Mouse (Mus musculus): ENCODE measurements at regions not wholly inside any gene's neighbourhood (a gene's known extent, or its start where the extent isn't known, plus 50 kb on each side); places are given as distances from the start of the nearest gene placed in this dataset.

DNA sequence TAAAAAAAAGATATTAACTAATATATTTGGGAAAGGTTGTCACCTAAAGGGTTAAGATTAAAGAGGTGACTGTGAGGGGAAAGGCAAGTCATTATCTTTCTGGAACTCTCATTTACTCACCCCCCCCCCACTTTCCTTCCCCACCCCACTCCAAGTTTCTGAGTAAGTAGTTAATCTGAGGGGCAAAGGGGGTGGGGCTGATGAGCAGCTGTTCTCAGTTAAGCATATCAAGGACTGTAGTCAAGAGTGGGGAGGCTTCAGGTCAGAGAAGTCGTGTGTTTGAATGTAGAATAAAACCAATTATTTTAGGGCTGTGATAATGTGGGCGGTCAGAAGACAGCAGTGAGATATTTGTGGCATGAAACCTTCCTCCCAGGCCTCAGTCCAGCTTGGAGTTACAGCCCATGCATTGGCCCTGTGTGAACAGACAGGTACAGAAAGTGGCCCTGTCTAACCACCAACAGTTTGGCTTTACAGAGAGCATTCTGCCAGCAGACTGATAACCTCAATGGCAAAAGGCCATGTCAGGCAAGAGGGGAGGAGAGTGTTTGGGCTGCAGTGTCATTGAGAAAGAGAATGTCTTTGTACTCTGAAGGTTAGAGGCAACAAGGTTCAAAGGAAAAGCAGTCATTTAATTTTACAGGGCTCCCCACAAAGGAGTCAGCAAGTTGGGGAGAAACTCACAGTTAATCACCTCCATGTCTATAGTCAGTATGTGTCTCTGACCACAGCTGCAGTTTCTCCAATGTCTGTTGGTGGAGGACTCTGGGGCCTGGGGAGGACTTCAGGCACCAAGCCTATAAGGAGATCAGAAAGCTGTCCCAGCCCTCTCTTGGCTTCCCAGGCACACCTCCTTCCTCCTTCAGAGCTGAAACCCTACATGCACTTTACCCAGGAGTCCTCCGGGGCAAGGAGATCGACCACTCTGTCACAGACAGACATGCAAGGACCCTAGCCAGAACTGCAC is 888.0 kb downstream of the Zfp704 start:
- Histone ChIP-seq H3K4me3 (ENCODE audit: low read depth, low read length) (no peak overlapping the region), H3K9me3 (ENCODE audit: low read depth, low read length) (no peaks in the 10 kb centered on the region), H3K36me3 (ENCODE audit: insufficient read depth) (no peaks in the 10 kb centered on the region), H3K27me3 (ENCODE audit: insufficient read depth, low read length) (no peaks in the 10 kb centered on the region), H3K4me1 (ENCODE audit: insufficient read depth) (peaks cover 6% of the 10 kb centered on the region), H3K27ac (ENCODE audit: low read depth) (no peak overlapping the region), H3K4me2 (no peak overlapping the region), H3K9ac (no peak overlapping the region)
- no peak for DNase-seq
- 0 out of 2 replicates have a peak, but pooled peaks have one; percentile 6 for ATAC-seq (ENCODE audit: insufficient read depth)
- 26% methylated on average over 4 of the region's 4 CpGs for WGBS
- TF ChIP-seq CTCF (IDR thresholded peaks at IDR 0.05; ENCODE audit: low read depth), result no peak

- no peak for TF ChIP-seq CTCF (IDR thresholded peaks at IDR 0.05; ENCODE audit: low read depth)
- Histone ChIP-seq H3K4me3 (ENCODE audit: low read depth, low read length) (no peak overlapping the region), H3K36me3 (ENCODE audit: insufficient read depth) (no peaks in the 10 kb centered on the region), H3K9me3 (ENCODE audit: low read depth, low read length) (no peaks in the 10 kb centered on the region), H3K27ac (ENCODE audit: low read depth) (no peak overlapping the region), H3K27me3 (ENCODE audit: insufficient read depth, low read length) (no peaks in the 10 kb centered on the region), H3K4me2 (no peak overlapping the region), H3K9ac (no peak overlapping the region), H3K4me1 (ENCODE audit: insufficient read depth) (peaks cover 13% of the 10 kb centered on the region)
- ATAC-seq (ENCODE audit: insufficient read depth) (no peak), DNase-seq (no peak)
- 55% methylated on average over 7 of the region's 7 CpGs for WGBS
These were observed 889.2 kb downstream of the Zfp704 start for GRCm38 (mm10) chr3:8720586-8721100.

DNA sequence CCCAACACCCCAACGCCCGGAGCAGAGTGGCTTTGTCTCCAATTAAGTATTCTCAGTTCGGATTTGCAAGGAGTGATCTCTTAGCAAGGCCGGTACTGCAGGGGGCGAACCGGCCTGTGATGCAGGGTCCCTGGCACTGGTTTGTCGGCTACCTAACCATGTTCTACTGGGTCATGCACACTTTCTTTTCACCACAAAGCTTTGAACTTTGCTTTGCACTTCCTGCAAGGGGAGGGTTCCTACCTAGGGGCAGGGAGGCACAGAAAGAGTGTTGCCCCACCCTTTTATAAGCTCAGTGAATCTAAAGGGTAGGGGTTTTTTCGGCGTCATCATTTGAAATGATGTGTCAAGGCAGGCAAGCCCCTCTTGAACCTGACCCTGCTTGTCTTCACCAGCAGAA is 891.7 kb downstream of the Zfp704 start:
- peak overlapping the region; percentile 62; the same call in 1 of the 2 replicates for H3K4me2 ChIP-seq
- peak; percentile 20 for DNase-seq
- WGBS, result 12% methylated on average over 9 of the region's 9 CpGs
- no peak overlapping the region for H3K4me3 ChIP-seq (ENCODE audit: low read depth, low read length)
- H3K9ac ChIP-seq, result no peak overlapping the region
- no peak overlapping the region; the same call in 1 of the 2 replicates for H3K27ac ChIP-seq (ENCODE audit: low read depth)
- ATAC-seq (ENCODE audit: insufficient read depth), result no peak
- H3K4me1 ChIP-seq (ENCODE audit: insufficient read depth), result peaks cover 13% of the 10 kb centered on the region
- H3K36me3 ChIP-seq (ENCODE audit: insufficient read depth), result no peaks in the 10 kb centered on the region
- peak; percentile 17; the same call in 1 of the 2 replicates for TF ChIP-seq CTCF (IDR thresholded peaks at IDR 0.05; ENCODE audit: low read depth)
- H3K27me3 ChIP-seq (ENCODE audit: insufficient read depth, low read length), result no peaks in the 10 kb centered on the region
- H3K9me3 ChIP-seq (ENCODE audit: low read depth, low read length), result no peaks in the 10 kb centered on the region

GRCm38 (mm10) chr3:8717334-8717812 is 892.5 kb downstream of the Zfp704 start:
- peak; percentile 89 for ATAC-seq (ENCODE audit: insufficient read depth)
- H3K27ac ChIP-seq (ENCODE audit: low read depth), result peak overlapping the region; percentile 69; the same call in 1 of the 2 replicates
- peak overlapping the region; percentile 27 for H3K4me3 ChIP-seq (ENCODE audit: low read depth, low read length)
- H3K36me3 ChIP-seq (ENCODE audit: insufficient read depth), result no peaks in the 10 kb centered on the region
- no peak for TF ChIP-seq CTCF (IDR thresholded peaks at IDR 0.05; ENCODE audit: low read depth)
- peak overlapping the region; percentile 62 for H3K4me2 ChIP-seq
- H3K4me1 ChIP-seq (ENCODE audit: insufficient read depth), result peaks cover 16% of the 10 kb centered on the region
- DNase-seq, result peak; percentile 78
- WGBS, result 1% methylated on average over 18 of the region's 18 CpGs
- H3K9me3 ChIP-seq (ENCODE audit: low read depth, low read length), result no peaks in the 10 kb centered on the region
- H3K27me3 ChIP-seq (ENCODE audit: insufficient read depth, low read length), result no peaks in the 10 kb centered on the region
- peak overlapping the region; percentile 40 for H3K9ac ChIP-seq
